Mouse (Mus musculus) embryonic facial prominence, embryonic 14.5 days (tissue): ENCODE results near the gene Plekhb1. TPM values are rescaled to one million over a fixed set of nuclear protein-coding genes. Genes with fewer than 3 reads are reported as not detected.
A peak's percentile ranks its signal among the peaks of the same experiment; 100 is the strongest.

Source experiments
- ATAC-seq: fragments of 200-750 bp; cut with Nextera tagmentation; 2 replicates; pipeline ENCODE4 v1.8.0; 2017; ENCODE audit warnings: low read depth, moderate number of reproducible peaks, moderate TSS enrichment
- DNase-seq: peaks from one replicate; pipeline ENCODE4 v3.0.0-alpha.2; 2015; ENCODE audit warnings: low spot score
- H3K27ac ChIP-seq: fragments of 300-500 bp; sonication (generic); replicated peaks from 2 replicates; pipeline ENCODE4 v1.5.1; 2014; ENCODE audit warnings: low read depth, mild to moderate bottlenecking, low read length, moderate library complexity
- H3K27me3 ChIP-seq: fragments of 300-500 bp; sonication (generic); replicated peaks from 2 replicates; pipeline ENCODE4 v1.6.1; 2014; ENCODE audit warnings: low read length; ENCODE audit not compliant: control insufficient read depth, insufficient read depth
- H3K36me3 ChIP-seq: fragments of 300-500 bp; sonication (generic); 2 replicates; pipeline ENCODE4 v1.6.1; 2014; ENCODE audit warnings: low read length, mixed read lengths; ENCODE audit not compliant: control insufficient read depth, insufficient read depth
- H3K4me1 ChIP-seq: fragments of 300-500 bp; sonication (generic); 2 replicates; pipeline ENCODE4 v1.6.1; 2014; ENCODE audit warnings: antibody characterized with exemption, low read length; ENCODE audit not compliant: control insufficient read depth, insufficient read depth
- H3K4me2 ChIP-seq: fragments of 300-500 bp; sonication (generic); 2 replicates; pipeline ENCODE4 v1.6.1; 2014; ENCODE audit warnings: low read depth, mild to moderate bottlenecking, low read length, moderate library complexity, mixed read lengths
- H3K4me3 ChIP-seq: fragments of 300-500 bp; sonication (generic); 2 replicates; pipeline ENCODE4 v1.5.1; 2014; ENCODE audit warnings: low read depth, mild to moderate bottlenecking, low read length
- H3K9ac ChIP-seq: fragments of 300-500 bp; sonication (generic); 2 replicates; pipeline ENCODE4 v1.6.1; 2014; ENCODE audit warnings: low read depth, mild to moderate bottlenecking, low read length, moderate library complexity, mixed read lengths
- H3K9me3 ChIP-seq: fragments of 300-500 bp; sonication (generic); 2 replicates; pipeline ENCODE4 v1.6.1; 2016; ENCODE audit warnings: low read length; ENCODE audit not compliant: control insufficient read depth
- WGBS: fragments of 180-500 bp; shearing (Covaris S2); extraction: QIAGEN DNeasy Blood & Tissue Kit; methylation state at CpG from one replicate; pipeline ENCODE4 v1.1.7; 2014; 5-methylcytosine and 5-hydroxymethylcytosine counted together
- polyA plus RNA-seq: library from polyadenylated mRNA; unstranded; fragments of >200 nt; fragmentation: Nextera tagmentation; extraction: Ambion mirVana; gene quantifications from 2 replicates; pipeline ENCODE4 v1.2.1, GENCODE M21; 2014

Gene Plekhb1
- polyA plus RNA-seq, 1 experiment from 2014 or later = 12.3 TPM

DNA sequence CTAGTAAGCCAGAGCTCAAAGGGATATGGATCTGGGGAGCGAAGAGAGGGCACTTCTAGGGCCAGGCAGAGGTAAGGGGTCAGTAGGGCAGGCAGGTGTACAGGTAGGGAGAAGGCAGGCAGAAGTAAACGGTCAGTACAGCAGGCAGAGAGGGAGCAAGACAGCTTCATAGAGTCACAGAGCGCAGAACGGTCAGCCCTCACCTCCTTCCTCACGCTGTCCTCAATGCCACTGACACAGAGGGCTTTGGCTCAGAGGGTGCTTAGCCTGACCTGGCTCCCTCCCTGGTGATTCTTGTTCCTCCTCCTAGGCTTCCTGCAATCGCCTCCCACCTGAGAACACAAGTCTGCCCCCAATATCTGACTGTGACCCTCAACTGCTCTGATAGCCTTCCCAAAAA lies 11.8 kb downstream of the Plekhb1 start:
- no peak overlapping the region for H3K4me3 ChIP-seq
- no peak overlapping the region for H3K9ac ChIP-seq
- no peak overlapping the region for H3K4me2 ChIP-seq
- H3K4me1 ChIP-seq = no peaks in the 10 kb centered on the region
- no peak for ATAC-seq
- DNase-seq = no peak
- no peak overlapping the region for H3K27ac ChIP-seq
- no peaks in the 10 kb centered on the region for H3K9me3 ChIP-seq
- H3K36me3 ChIP-seq = no peaks in the 10 kb centered on the region
- H3K27me3 ChIP-seq = no peaks in the 10 kb centered on the region
- WGBS = 81% methylated on average over 6 of the region's 6 CpGs

- Histone ChIP-seq H3K4me1 (no peaks in the 10 kb centered on the region), H3K27ac (no peak overlapping the region), H3K4me2 (no peak overlapping the region), H3K9me3 (no peaks in the 10 kb centered on the region), H3K36me3 (0 out of 2 replicates have a peak, but pooled peaks cover 2% of the 10 kb centered on the region), H3K4me3 (no peak overlapping the region), H3K9ac (no peak overlapping the region), H3K27me3 (no peaks in the 10 kb centered on the region)
- 65% methylated on average over 8 of the region's 8 CpGs for WGBS
- ATAC-seq (no peak), DNase-seq (no peak)
Measured at GRCm38 (mm10) chr7:100649826-100650225, 12.4 kb downstream of the Plekhb1 start.

DNA sequence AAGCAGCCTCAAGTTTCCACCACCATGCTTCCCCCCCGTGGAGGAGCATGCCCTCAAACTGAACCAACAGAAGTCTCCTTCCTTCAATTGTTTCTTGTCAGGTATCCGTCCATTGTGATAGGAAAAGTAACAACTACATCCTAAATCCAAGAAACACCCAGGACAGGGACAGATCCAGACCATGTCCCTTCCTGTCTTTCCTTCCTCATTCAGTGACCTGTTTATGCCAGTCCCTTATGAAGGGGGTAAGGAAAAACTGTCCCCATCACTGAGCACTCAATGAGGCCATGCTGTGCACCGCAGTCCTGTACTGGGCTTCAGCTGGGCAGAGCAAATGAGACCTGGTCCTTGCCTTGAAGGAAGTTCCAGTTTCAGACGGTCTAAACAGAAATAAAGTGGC lies 13.1 kb downstream of the Plekhb1 start:
- ATAC-seq (no peak), DNase-seq (no peak)
- Histone ChIP-seq H3K36me3 (0 out of 2 replicates have a peak, but pooled peaks cover 3% of the 10 kb centered on the region), H3K4me3 (no peak overlapping the region), H3K9ac (no peak overlapping the region), H3K4me2 (no peak overlapping the region), H3K27ac (no peak overlapping the region), H3K4me1 (no peaks in the 10 kb centered on the region), H3K27me3 (no peaks in the 10 kb centered on the region), H3K9me3 (no peaks in the 10 kb centered on the region)
- 71% methylated on average over 4 of the region's 4 CpGs for WGBS

DNA sequence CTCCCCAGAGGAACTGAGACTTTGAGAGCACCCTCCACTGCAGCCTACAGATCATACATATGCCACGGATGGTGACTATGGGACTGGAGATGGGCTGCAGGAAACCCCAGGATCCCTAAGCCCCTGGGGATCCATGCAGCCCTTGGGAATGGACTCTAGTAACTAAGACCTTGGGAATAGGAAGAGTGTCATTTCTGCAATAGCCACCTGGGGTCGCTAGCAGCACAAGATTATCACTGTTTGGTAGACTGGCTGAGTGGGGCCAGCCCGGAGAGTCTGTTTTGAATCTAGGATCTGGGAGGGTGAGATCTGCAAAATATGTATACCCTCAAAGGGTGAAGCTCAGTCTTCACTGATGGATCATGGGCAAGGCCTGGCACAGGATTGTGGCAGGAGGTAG lies 17.1 kb downstream of the Plekhb1 start:
- H3K27me3 ChIP-seq = no peaks in the 10 kb centered on the region
- H3K36me3 ChIP-seq = 0 out of 2 replicates have a peak, but pooled peaks cover 5% of the 10 kb centered on the region
- H3K9me3 ChIP-seq = no peaks in the 10 kb centered on the region
- no peak overlapping the region for H3K4me2 ChIP-seq
- peak; percentile 67 for DNase-seq
- peak; percentile 39; the same call in 1 of the 2 replicates for ATAC-seq
- no peak overlapping the region for H3K4me3 ChIP-seq
- no peaks in the 10 kb centered on the region for H3K4me1 ChIP-seq
- WGBS = 40% methylated on average over 3 of the region's 3 CpGs
- no peak overlapping the region for H3K27ac ChIP-seq
- no peak overlapping the region for H3K9ac ChIP-seq

- Histone ChIP-seq H3K27me3 (no peaks in the 10 kb centered on the region), H3K9me3 (no peaks in the 10 kb centered on the region), H3K9ac (no peak overlapping the region), H3K4me1 (no peaks in the 10 kb centered on the region), H3K4me3 (no peak overlapping the region), H3K4me2 (no peak overlapping the region), H3K36me3 (peaks cover 22% of the 10 kb centered on the region; the same call in 1 of the 2 replicates), H3K27ac (no peak overlapping the region)
- ATAC-seq (no peak), DNase-seq (no peak)
- WGBS = 92% methylated on average over 4 of the region's 4 CpGs
Measured at GRCm38 (mm10) chr7:100642413-100642812, 19.8 kb downstream of the Plekhb1 start.

DNA sequence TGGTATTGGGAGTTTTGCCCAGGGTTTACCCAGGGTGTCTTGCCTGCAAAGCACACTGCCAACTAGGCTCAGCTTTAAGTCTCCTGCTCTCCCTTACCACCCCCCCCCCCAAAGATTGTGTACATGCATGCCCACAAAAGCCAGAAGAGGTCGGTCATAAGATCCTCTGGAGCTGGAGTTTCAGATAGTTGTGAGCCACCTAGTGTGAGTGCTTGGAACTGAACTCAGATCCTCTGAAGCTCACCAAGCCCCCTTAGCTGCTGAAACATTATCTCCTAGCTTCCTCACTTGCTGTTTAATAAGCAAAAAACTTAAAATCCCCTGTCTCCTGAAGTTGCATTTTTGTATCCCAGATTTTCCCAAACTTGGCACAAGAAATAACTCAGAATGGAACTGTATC lies 24.6 kb downstream of the Plekhb1 start:
- peak; percentile 67 for DNase-seq
- WGBS = 0% methylated on average over 1 of the region's 1 CpGs

GRCm38 (mm10) chr7:100624538-100624937 lies 37.7 kb downstream of the Plekhb1 start:
- Histone ChIP-seq H3K36me3 (peaks cover 11% of the 10 kb centered on the region; the same call in 1 of the 2 replicates), H3K9me3 (no peaks in the 10 kb centered on the region), H3K27me3 (no peaks in the 10 kb centered on the region), H3K4me3 (no peak overlapping the region), H3K27ac (no peak overlapping the region), H3K4me1 (no peaks in the 10 kb centered on the region), H3K9ac (no peak overlapping the region), H3K4me2 (no peak overlapping the region)
- DNase-seq (no peak), ATAC-seq (no peak)
- 75% methylated on average over 3 of the region's 3 CpGs for WGBS

More for the DNA sequence above, 24.6 kb downstream of the Plekhb1 start:
- no peaks in the 10 kb centered on the region for H3K9me3 ChIP-seq
- H3K27me3 ChIP-seq = no peaks in the 10 kb centered on the region
- H3K36me3 ChIP-seq = peaks cover 42% of the 10 kb centered on the region
- H3K9ac ChIP-seq = no peak overlapping the region
- H3K4me1 ChIP-seq = no peaks in the 10 kb centered on the region
- no peak overlapping the region for H3K4me2 ChIP-seq
- ATAC-seq = peak; percentile 41; the same call in 1 of the 2 replicates
- no peak overlapping the region for H3K4me3 ChIP-seq
- no peak overlapping the region for H3K27ac ChIP-seq

DNA sequence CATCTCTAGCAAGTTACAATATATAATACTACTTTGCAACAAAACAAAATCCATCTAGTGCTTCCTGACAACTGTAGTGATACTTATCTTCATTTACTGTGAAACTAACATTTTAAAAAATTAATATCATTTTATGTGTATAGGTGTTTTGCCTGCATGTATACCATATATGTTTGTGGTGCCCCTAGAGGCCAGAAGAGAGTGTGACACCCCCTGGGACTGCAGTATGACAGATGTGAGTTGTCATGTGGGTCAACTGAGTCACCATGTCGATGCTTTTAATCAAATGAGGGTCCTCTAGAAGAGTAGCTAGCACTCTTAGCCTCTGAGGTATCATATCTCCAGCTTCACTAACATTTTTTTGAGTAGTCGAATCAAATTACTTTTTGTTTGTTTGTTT lies 39.9 kb downstream of the Plekhb1 start:
- Histone ChIP-seq H3K36me3 (no peaks in the 10 kb centered on the region), H3K4me2 (no peak overlapping the region), H3K4me3 (no peak overlapping the region), H3K27ac (no peak overlapping the region), H3K9ac (no peak overlapping the region), H3K9me3 (no peaks in the 10 kb centered on the region), H3K27me3 (no peaks in the 10 kb centered on the region), H3K4me1 (no peaks in the 10 kb centered on the region)
- 76% methylated on average over 2 of the region's 2 CpGs for WGBS
- ATAC-seq (no peak), DNase-seq (no peak)

- no peak overlapping the region for H3K9ac ChIP-seq
- no peaks in the 10 kb centered on the region for H3K27me3 ChIP-seq
- WGBS = 89% methylated on average over 4 of the region's 4 CpGs
- H3K4me1 ChIP-seq = no peaks in the 10 kb centered on the region
- no peak overlapping the region for H3K4me2 ChIP-seq
- H3K4me3 ChIP-seq = no peak overlapping the region
- no peaks in the 10 kb centered on the region for H3K9me3 ChIP-seq
- H3K27ac ChIP-seq = no peak overlapping the region
- ATAC-seq (no peak), DNase-seq (no peak)
- no peaks in the 10 kb centered on the region for H3K36me3 ChIP-seq
Measured at GRCm38 (mm10) chr7:100616121-100616857, 45.9 kb downstream of the Plekhb1 start.
